Mouse (Mus musculus) midbrain, embryonic 14.5 days (tissue): ENCODE measurements around the gene Cd22. TPM values are rescaled to one million over a fixed set of nuclear protein-coding genes. Genes with fewer than 3 reads are reported as not detected.

Experiments
- ATAC-seq: fragments of 200-750 bp; cut with Nextera tagmentation; 2 replicates; pipeline ENCODE4 v1.8.0; 2017; ENCODE audit warnings: moderate number of reproducible peaks, moderate library complexity; ENCODE audit not compliant: low FRiP score, low TSS enrichment
- DNase-seq: peaks from one replicate; pipeline ENCODE4 v3.0.0-alpha.2; 2015
- H3K27ac ChIP-seq: fragments of 300-500 bp; sonication (generic); replicated peaks from 2 replicates; pipeline ENCODE4 v1.5.1; 2014; ENCODE audit warnings: mild to moderate bottlenecking, low read depth, low read length, moderate library complexity
- H3K27me3 ChIP-seq: fragments of 300-500 bp; sonication (generic); 2 replicates; pipeline ENCODE4 v1.6.1; 2014; ENCODE audit warnings: low read length, control low read depth, mixed read lengths; ENCODE audit not compliant: control insufficient read depth, insufficient read depth
- H3K36me3 ChIP-seq: fragments of 300-500 bp; sonication (generic); 2 replicates; pipeline ENCODE4 v1.6.1; 2014; ENCODE audit warnings: low read length, control low read depth; ENCODE audit not compliant: control insufficient read depth, insufficient read depth
- H3K4me1 ChIP-seq: fragments of 300-500 bp; sonication (generic); 2 replicates; pipeline ENCODE4 v1.6.1; 2014; ENCODE audit warnings: mild to moderate bottlenecking, antibody characterized with exemption, low read length, control low read depth; ENCODE audit not compliant: control insufficient read depth, insufficient read depth
- H3K4me2 ChIP-seq: fragments of 300-500 bp; sonication (generic); 2 replicates; pipeline ENCODE4 v1.6.1; 2014; ENCODE audit warnings: mild to moderate bottlenecking, low read length, moderate library complexity
- H3K4me3 ChIP-seq: fragments of 300-500 bp; sonication (generic); replicated peaks from 2 replicates; pipeline ENCODE4 v1.5.1; 2014; ENCODE audit warnings: low read depth, low read length
- H3K9ac ChIP-seq: fragments of 300-500 bp; sonication (generic); replicated peaks from 2 replicates; pipeline ENCODE4 v1.6.1; 2014; ENCODE audit warnings: mild to moderate bottlenecking, low read length, moderate library complexity
- H3K9me3 ChIP-seq: fragments of 300-500 bp; sonication (generic); 2 replicates; pipeline ENCODE4 v1.6.1; 2016; ENCODE audit warnings: low read length, control low read depth, mixed read lengths; ENCODE audit not compliant: control insufficient read depth
- WGBS: fragments of 180-500 bp; shearing (Covaris S2); extraction: QIAGEN DNeasy Blood & Tissue Kit; methylation state at CpG from one replicate; pipeline ENCODE4 v1.1.7; 2014; 5-methylcytosine and 5-hydroxymethylcytosine counted together
- polyA plus RNA-seq: library from polyadenylated mRNA; unstranded; fragments of >200 nt; fragmentation: Nextera tagmentation; extraction: Ambion mirVana; gene quantifications from 2 replicates; pipeline ENCODE4 v1.2.1, GENCODE M21; 2014

Cd22 gene
- polyA plus RNA-seq, 1 experiment from 2014 or later, result not detected

DNA sequence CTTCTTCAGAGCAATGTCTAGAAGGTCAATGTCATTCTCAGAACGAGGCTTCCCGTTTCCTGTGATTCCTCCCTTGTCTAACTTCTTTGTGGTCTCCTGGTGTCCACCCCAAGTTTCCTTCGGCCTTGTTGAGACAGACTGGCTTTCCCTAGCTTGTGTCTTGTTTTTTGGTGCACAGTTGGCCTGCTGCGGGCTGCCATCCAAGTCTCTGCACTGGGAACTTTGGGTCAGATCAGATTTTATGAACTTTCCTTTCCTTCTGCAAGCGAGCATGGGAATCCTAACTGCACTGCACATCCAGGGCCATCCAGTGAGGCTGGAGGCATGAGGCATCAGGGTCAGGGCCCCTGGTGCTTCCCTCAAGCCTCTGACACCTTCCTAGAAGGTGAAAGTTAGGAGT is 58.6 kb downstream of the Cd22 start:
- no peak for DNase-seq
- Histone ChIP-seq H3K9me3 (no peaks in the 10 kb centered on the region), H3K9ac (no peak overlapping the region), H3K4me2 (no peak overlapping the region), H3K4me3 (no peak overlapping the region), H3K36me3 (no peaks in the 10 kb centered on the region), H3K27me3 (no peaks in the 10 kb centered on the region), H3K27ac (no peak overlapping the region), H3K4me1 (no peaks in the 10 kb centered on the region)
- ATAC-seq, result no peak
- WGBS, result 88% methylated on average over 5 of the region's 5 CpGs

DNA sequence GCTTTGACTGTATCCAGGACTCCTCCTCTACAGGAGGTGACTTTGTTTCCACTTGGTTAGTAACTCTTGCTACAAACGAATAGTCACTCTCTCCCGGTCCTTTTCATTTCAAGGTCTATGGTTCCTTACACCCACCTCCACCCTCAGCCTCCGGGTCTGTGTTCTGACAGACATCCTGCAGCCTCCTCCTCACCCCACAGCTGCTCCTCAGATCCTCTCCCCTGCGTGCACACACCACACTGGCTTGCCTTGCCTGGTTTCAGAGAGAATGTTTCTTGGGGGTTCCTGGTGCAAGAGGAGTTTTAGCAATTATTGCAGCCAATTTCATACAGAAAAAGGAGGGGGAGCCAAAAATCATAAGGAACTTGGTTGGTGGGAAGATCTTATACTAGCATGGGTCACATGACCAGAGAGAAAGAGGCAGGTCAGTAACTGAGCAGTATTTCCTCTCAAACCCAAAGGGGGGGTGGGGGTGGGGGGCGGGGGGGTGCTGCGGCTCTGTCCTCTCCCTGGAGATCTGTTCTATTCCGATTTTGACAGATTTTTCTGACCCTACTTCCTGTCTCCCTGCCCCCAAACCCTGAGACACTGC is 59.2 kb downstream of the Cd22 start:
- H3K36me3 ChIP-seq, result no peaks in the 10 kb centered on the region
- no peaks in the 10 kb centered on the region for H3K4me1 ChIP-seq
- no peak overlapping the region for H3K9ac ChIP-seq
- no peaks in the 10 kb centered on the region for H3K9me3 ChIP-seq
- WGBS, result 68% methylated on average over 7 of the region's 7 CpGs
- no peaks in the 10 kb centered on the region for H3K27me3 ChIP-seq
- DNase-seq (no peak), ATAC-seq (no peak)
- no peak overlapping the region for H3K27ac ChIP-seq
- no peak overlapping the region for H3K4me3 ChIP-seq
- no peak overlapping the region for H3K4me2 ChIP-seq

DNA sequence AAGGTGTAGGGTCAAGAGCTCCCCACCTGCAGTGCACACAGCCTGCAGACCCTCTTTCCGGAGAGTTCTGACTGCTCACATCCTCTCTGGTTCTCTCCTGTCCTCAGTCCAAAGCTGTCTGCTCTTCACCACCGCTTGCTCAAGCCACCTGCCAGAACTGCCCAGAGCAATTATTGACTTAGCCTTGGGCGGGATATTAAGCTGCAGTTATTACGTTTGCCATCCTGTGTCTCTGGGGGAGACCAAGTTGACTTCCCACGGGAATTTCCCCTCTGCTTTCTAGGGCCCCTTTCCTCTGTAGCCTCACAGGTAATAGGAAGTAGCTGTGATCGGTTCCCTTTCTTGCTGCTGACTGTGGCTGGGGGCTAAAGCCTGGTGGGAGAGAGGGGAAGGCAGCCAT is 60.0 kb downstream of the Cd22 start:
- no peak overlapping the region for H3K9ac ChIP-seq
- DNase-seq (no peak), ATAC-seq (no peak)
- H3K4me2 ChIP-seq, result no peak overlapping the region
- H3K4me1 ChIP-seq, result no peaks in the 10 kb centered on the region
- H3K27ac ChIP-seq, result no peak overlapping the region
- WGBS, result 78% methylated on average over 6 of the region's 6 CpGs
- no peak overlapping the region for H3K4me3 ChIP-seq
- no peaks in the 10 kb centered on the region for H3K9me3 ChIP-seq
- H3K36me3 ChIP-seq, result no peaks in the 10 kb centered on the region
- H3K27me3 ChIP-seq, result no peaks in the 10 kb centered on the region

Other genes starting within 250 kb of the Cd22 start
- not detected in 2 replicates for gene Etv2, start 244.5 kb downstream of the Cd22 start, polyA plus RNA-seq
- 126 and 144 TPM in 2 replicates for gene Rbm42, start 230.0 kb downstream of the Cd22 start, polyA plus RNA-seq
- 21.6 and 22.8 TPM in 2 replicates for gene Haus5, start 215.3 kb downstream of the Cd22 start, polyA plus RNA-seq
- not detected in 2 replicates for gene Pmis2, start 208.7 kb downstream of the Cd22 start, polyA plus RNA-seq
- gene 2200002J24Rik, start 181.4 kb downstream of the Cd22 start, polyA plus RNA-seq, result not detected in 2 replicates
- 0.53 and 1.1 TPM in 2 replicates for gene Atp4a, start 168.1 kb downstream of the Cd22 start, polyA plus RNA-seq
- 238 and 290 TPM in 2 replicates for gene Tmem147, start 150.8 kb downstream of the Cd22 start, polyA plus RNA-seq
- 0.83 and 1.2 TPM in 2 replicates for gene Gapdhs, start 136.7 kb downstream of the Cd22 start, polyA plus RNA-seq
- 0.82 and 3.8 TPM in 2 replicates for gene Sbsn, start 128.9 kb downstream of the Cd22 start, polyA plus RNA-seq
- 0.78 and 0.87 TPM in 2 replicates for gene Dmkn, start 116.6 kb downstream of the Cd22 start, polyA plus RNA-seq
- not detected in 2 replicates for gene Krtdap, start 92.4 kb downstream of the Cd22 start, polyA plus RNA-seq
- gene Ffar2, start 56.6 kb downstream of the Cd22 start, polyA plus RNA-seq, result 0.11 TPM in 1 of 2 replicates, not detected in the other
- gene Ffar3, start 24.2 kb downstream of the Cd22 start, polyA plus RNA-seq, result not detected in 2 replicates
- gene Ffar1, start 18.8 kb downstream of the Cd22 start, polyA plus RNA-seq, result not detected in 2 replicates
- 1.8 and 2.8 TPM in 2 replicates for gene Mag, start 34.5 kb upstream of the Cd22 start, polyA plus RNA-seq
- not detected in 2 replicates for gene Hamp2, start 44.3 kb upstream of the Cd22 start, polyA plus RNA-seq
- not detected in 2 replicates for gene Hamp, start 63.7 kb upstream of the Cd22 start, polyA plus RNA-seq
- 26.2 and 30.4 TPM in 2 replicates for gene Usf2, start 76.5 kb upstream of the Cd22 start, polyA plus RNA-seq
- gene Lsr, start 93.1 kb upstream of the Cd22 start, polyA plus RNA-seq, result 9.9 and 15.6 TPM in 2 replicates
- gene Fam187b, start 93.4 kb upstream of the Cd22 start, polyA plus RNA-seq, result 0.36 and 0.37 TPM in 2 replicates
- gene Fxyd5, start 162.1 kb upstream of the Cd22 start, polyA plus RNA-seq, result 7.9 and 10.8 TPM in 2 replicates
- gene Fxyd7, start 171.1 kb upstream of the Cd22 start, polyA plus RNA-seq, result 99.9 and 159 TPM in 2 replicates
- 2.8 and 9.0 TPM in 2 replicates for gene Fxyd1, start 176.9 kb upstream of the Cd22 start, polyA plus RNA-seq
- gene Lgi4, start 179.0 kb upstream of the Cd22 start, polyA plus RNA-seq, result 0.16 and 0.17 TPM in 2 replicates
- not detected in 2 replicates for gene Fxyd3, start 196.4 kb upstream of the Cd22 start, polyA plus RNA-seq
- 0.26 TPM in 1 of 2 replicates, not detected in the other for gene Hpn, start 234.9 kb upstream of the Cd22 start, polyA plus RNA-seq
- 5.6 TPM in 2 replicates for gene Scn1b, start 246.7 kb upstream of the Cd22 start, polyA plus RNA-seq